Mouse (Mus musculus) mesoderm, embryonic 11.5 days (tissue): Measurements from ENCODE around the gene Cntn5.
"Not testable (repeated sequence)": the region's sequence is repeated elsewhere in the genome, so short reads cannot be mapped to it uniquely, and the experiment has no call there.

Source experiments
- DNase-seq: peaks from one replicate; pipeline ENCODE4 v3.0.0-alpha.2; 2012; ENCODE audit warnings: low read depth, low spot score

The Cntn5 gene

DNA sequence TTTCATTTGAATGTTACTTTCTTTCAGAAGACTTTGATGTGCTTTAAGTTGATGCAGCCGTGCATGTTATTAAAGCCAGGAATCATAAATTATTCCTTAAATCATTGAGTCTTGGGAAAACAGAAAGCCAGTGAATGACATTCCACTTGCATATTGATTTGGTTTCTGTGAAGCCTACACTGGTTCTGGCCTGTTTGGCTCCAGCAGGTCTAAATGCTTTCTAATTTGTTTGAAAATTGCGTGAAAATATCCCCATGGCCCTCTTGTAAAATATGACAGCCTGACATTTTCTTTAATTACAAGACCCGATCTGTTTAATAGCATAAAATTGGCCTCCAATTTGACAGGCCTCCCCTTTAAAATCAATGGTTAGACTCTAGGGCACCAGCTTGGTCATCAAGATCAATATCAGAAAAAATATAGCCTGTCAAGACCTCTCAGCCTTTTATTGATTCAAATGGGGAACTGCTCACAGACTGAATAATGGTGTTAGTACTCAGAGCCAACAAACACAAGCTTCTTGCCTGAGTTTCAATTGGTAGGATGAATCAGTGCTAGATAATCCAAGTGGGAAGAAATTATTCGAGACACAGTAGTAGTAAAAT, 247.3 kb downstream of the Cntn5 start:
- DNase-seq: peak; percentile 13

DNA sequence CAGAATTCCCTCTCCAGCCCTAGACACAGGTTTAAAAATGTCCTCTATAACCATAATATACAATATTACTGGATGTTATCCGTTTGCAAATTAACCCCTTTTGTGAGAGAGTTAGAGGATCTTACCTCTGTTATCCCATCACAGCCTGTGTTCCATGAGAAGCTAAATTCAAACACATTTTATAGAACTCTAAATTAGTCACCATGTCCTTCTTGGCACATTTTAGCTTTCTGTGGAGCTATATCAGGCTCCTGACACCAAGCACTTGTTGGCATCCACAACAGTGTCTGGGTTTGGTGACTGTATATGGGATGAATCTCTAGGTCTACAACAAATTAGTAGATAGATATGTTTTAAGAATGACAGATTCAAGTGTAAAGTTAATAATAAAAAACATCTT, 253.9 kb downstream of the Cntn5 start:
- DNase-seq: no peak

DNA sequence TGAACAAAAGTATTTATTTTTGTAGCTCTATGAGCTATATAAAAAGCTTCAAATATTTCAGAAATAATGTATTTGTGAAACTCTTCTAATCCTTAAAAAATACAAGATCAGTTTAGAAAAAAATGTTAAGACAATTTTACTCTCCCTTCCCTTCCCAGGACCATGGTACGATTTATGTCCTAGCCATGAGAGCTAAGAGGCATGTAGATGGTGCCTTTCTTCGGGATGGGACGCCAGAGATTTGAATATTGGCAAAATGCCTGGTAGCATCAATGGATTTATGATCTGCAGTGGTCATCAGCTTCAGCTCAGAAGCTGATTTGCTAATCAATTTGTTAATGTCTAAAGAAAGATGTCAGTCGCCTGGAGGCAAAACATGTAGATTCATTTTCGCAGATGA, 258.6 kb downstream of the Cntn5 start:
- peak; percentile 6 for DNase-seq

DNA sequence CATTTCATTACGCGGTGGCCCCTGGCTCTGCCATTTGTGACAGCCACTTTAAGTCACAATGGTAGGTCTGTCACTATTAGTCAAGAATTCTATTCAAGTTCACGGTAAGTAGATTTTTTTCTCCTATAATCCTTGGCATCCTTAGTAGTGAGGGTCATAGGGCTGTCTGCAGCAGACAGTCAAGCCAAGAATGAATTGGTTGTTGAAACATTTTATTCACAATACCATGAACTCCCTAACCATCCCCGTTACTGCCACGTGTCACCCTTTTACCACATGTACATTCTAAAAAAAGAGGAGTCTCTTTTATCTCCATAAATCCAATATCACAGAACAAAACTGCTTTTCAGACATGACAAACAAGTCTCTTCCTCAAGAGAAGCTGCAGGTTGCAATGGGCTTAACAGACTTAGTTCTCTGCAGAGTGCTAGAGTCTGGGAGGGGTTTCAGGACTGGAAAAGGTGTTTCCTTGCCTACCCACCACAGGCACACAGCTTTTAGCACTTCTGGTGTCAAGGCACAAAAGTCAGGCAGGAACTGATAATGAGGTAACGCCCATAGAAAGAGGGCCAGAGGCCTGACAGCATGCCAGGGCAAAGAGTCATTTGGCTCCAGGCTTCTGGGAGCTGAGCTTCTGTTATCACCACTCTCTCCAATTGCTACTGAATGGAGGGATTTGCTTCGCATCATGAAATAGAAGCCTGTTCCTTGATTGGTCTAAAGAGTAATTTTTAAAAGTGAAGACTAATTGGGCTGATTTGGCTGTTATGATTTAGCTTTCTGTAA, 259.3 kb downstream of the Cntn5 start:
- peak; percentile 1 for DNase-seq

DNA sequence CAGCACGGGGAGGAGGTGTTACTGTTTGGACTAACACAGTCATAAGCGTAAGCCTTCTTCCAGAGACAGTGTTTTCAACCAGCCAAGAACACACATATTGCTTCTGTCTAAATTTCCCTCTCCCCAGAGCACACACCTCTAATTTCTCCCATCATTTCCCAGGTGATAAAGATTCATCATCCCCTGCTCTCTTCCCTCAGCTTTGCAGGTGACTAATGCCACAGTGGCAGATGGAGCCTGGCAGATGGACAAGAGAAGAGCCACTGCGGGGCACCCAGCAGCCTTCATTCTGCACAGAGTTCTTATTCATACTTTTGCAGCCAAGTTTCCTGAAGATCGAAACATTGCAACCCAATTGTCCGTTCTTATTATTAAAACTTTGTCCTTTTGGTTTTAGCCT, 286.5 kb downstream of the Cntn5 start:
- DNase-seq: no peak

DNA sequence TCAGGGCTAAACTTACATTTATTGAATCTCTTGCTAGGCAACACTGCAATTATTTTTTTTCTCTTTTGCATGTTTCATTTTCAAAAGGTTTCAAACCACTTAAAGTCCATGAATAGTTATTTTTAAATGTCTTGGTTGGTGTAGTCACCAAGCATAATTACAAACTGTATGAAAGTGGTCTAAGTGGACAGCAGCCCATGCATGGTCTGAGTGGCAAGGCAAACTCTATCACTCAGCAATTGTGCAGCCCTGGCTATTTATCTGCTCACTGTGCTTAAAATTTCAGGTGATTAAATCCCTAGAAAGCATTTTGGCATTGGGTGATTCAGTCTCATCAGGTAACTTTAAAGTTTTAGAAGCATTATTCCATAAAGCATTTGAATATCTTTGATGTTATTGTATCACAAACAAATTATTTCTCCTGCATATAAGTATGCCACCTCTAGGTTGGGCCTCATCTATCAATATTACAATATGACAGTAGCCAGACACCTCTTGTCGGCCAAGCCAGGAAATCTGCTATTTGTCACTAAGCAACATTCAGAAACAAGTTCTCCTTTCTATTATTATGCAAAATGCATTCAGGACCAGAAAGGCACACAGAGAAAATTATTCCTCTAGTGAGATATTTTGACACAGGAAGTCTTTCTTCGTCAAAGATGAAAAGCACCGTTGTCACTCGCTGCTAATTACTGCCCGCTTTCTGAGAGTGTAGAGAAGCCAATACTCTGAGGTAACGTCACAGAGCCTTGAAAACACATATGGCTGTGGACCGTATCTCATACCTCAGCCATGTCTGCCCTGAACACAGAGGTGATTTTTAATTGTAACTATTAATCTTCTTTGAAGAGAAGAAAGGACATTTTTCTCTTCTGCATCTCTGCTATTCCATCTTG, 329.0 kb downstream of the Cntn5 start:
- no peak for DNase-seq

DNA sequence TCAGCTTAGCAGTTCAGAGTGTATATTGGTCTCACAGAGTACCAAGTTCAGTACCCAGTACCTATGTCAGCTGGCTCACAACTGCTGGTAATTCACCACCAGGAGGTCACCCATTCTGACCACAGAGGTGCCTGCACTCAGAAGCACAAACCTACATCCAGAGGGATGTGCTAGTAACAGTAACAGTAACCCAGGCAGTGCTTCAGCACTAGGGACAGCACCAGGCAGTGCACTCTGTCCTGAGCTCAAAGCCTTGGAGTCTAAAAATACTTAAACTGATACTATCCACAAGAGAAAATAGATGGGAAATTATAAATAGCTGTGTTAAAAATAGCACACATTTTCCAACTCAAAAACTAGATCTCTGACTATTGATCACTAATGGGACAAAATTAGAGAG, 334.7 kb downstream of the Cntn5 start:
- peak; percentile 21 for DNase-seq

DNA sequence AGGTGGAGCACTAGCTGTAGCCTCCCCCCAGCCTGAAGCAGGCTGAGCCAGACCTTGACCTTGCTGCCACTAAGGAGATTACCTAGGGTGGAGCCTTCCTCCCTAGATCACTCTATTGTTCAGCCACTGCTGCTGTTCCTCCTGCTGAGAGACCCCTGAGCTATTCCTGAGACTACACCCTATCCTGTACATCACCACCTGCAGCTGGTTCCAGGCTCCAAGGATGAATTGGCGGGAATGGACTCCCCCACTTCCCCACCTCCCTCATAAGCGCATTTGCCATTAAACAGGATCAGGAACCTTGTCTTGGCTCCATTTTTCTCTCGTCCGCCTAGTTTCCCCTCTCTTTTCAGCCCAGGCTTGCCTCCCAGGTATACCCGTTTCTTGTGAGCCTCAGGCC, 363.7 kb downstream of the Cntn5 start:
- not testable (repeated sequence) for DNase-seq

DNA sequence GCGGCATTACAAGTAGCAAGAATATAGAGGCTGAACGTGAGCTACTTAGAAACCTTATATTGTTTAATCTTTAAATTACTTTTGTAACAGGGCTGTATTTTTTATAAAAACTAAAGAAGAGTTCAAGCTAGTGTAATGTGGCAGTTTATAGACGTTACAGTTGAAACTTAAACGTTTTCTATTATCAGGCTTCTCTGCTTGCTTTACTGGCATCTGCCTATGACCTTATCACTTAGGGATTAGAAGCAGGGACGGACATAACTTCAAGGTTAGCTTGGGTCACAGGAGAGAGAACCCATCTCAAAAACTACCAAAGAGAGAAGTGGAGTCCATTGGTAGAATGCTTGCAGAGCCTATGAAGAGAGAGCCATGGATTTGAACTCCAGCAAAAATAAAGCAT, 372.3 kb downstream of the Cntn5 start:
- no peak for DNase-seq

DNA sequence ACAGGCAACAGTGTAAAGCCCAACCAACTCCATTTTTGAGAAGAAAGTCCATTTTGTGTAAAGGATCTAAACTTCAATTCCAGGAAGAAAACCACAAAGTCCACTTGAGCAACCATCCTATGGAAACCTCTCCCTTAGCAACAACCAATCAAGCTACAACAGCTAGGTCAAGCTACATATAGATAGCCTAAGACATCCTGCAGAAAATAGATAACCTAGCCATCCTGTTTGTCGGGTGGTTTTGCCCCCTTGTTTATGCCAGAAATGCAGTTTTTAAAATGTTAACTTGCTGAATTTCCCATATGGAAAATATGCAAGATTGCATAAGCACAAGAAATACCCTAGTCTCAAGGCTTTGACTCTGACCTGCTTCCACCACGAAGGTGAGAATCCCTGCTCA, 373.5 kb downstream of the Cntn5 start:
- no peak for DNase-seq

DNA sequence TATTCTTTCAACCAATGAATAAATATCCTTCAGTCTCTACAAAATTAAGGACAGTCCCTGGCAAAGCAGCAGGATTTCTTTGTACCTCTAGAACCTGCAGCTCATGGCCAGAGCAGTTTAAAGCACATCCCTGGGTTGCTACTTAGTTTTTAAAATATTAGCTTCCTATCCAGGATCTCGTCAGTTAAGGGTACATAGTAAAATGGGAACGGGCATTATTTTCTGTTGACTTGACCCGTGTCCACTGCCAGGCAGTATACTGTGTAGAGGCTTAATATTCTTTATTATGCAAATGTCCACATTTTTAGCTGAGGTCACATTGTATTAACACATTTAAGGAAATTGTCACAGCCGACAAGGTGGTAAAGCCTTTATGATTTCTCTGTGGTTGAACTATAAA, 375.0 kb downstream of the Cntn5 start:
- DNase-seq: no peak

DNA sequence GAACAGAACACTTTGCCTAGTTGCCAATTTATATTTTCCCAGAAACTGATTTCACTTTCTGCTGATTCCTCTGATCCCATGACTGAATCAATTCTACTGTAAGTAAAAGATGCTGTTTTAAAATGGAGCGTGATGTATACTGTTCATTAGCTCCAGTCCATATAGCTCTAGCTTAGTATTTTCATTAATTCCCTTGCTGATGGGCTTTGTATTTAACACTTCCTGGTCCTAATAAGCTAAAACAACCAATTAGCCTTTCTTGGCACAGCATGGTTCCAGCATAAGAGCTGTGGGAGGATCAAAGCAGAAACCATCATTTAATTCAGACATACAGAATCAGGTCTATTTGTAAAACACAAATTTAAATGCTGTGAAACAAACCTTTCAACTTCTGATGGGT, 375.5 kb downstream of the Cntn5 start:
- DNase-seq: no peak

DNA sequence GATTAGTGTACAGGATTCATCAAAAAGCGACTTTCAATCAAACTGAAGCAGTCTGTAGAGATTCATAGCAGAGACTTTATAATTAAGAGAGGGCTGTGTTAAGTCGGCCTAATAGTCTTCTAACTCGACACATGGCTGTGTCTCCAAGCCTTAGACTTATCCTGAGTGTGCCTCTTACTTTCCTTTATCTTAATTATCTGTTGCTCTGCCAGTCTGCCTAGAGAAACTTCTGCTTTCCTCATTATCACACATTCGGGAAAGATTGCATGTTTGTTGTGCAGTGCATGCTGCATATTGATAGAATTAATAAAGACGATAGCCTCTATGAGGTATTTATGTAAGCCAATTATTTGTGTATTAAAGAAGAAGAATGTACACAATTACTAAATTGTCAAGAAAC, 375.9 kb downstream of the Cntn5 start:
- no peak for DNase-seq

DNA sequence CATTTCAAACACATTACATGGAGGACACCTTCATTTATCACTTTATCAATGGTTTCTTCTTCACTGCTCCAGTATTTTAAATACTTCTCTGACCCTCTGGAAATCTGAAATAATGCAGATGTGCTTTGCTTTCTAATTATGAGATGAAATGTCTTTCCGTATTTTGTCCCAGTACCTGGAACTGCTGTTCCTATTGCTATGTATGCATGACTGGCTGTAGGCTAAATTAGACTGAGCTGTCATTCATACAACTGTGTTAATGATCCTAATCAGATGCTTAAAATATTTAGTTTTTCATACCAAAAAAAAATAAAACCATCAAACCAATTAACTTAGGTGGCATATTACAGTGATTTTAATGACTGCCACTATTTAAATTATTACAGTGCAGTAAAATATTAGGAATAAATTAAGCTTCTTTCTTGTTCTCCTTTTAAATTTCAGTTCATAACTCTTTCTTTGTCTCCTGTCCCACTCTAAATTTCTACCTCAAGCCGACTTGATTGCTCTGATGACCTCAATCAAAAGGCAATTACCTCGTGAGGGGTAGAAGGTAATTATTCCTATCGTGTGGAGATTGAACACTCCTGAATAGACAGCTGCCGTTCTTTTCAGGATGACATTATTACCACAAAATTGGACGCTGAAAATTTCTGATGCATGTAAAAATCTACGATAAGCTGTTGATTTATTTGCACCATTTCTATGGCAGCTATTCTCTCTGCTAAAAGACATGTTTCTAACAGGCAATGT, 378.5 kb downstream of the Cntn5 start:
- no peak for DNase-seq

DNA sequence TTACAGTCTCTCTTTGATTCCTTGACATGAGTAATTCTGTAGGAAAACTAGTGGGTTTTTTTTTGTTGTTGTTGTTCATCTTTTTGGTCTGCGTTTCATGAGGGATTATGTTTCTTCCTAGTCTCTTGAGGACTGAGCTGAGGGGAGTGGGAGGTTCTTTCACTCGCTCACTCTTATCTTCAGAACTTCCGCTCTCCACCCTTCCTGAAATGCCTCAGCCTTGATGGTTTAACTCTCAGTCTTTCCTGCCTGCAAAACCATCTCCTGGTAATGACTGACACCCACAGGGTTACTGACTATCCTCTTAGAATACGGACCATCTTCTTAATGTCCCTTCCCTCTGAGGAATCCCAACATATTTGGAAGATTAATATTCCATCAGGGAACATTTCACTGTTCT, 382.0 kb downstream of the Cntn5 start:
- no peak for DNase-seq

DNA sequence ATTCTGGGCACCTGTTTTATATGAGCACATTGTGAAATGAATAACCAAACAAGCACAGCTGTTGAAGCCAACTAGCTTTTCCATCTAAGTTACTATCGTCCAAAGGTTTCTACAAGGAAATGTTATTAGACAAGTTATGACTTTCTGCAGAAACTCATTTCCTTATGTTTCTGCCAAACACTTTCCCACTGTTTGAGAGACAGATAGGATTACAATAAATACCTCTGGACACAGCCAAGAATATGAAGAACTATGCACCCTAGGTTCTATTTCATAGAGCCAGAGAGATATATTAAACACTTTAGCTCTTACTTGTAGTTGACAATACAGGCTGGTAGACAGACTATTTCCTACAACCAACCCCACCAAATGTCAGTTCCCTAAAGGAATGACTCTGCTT, 383.5 kb downstream of the Cntn5 start:
- no peak for DNase-seq

DNA sequence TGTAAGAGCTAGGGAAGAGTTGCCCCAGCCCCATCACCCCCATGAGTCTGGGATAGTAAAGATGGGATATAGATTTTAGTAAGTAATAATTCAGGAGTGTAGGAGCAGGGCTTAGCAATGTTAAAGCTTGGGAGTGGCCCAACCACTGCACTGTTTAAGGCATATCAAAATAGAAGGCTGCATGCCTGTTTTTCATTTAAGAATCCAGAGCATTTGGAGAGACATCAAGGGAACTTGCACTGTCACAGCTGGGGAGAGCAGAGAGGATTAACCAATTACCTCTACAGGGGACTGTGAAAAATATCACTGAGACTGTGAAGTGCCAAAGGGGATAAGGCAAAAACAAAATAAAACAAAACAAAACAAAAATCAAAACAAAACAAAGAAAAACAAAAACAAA, 412.3 kb downstream of the Cntn5 start:
- DNase-seq: no peak

DNA sequence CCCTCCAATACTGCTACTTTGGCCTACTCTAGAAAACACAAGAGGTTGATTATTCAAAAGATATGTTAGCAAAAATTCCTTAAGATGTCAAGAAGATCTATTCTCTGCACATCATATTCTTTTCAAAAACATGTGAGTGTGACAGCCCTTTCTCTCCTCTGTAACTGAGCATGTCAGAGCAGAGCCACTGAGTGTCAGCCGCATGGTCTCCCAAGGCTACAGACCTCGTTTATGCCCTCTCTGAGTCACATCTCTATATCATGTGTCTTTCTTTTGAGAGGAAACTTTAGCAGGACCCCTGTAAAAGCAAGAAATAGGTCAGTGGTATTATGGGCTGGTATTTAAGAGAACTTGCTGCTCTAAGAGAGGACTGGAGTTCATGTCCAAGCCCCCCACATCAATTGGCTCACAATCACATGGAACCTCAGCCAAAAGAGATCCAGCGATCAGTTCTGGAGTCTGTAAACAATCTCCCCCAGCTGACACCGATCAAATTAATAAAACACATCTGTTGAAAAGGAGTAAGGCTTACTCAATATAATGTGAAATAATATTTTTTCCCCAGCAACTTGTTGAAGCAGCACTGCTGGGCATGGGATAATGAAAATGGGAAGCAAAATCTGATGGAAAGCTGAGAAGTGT, 433.0 kb downstream of the Cntn5 start:
- DNase-seq: no peak

DNA sequence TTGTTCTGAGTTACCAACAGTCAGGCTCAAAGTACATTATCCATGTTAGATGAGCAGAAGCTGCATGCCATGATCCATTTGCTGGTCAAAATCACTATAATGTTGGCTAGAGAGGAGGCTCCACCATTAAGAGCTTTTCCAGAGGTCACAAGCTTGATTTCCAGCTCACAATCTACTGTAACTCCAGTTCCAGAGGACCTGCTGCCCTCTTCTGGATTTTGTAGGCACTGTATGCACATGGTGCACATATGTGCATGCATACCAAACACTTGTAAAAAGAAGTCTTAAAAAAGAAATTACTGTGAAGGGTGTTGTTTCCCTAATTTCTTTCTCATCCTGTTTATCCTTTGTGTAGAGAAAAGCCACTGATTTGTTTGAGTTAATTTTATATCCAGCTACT, 439.8 kb downstream of the Cntn5 start:
- DNase-seq: no peak

DNA sequence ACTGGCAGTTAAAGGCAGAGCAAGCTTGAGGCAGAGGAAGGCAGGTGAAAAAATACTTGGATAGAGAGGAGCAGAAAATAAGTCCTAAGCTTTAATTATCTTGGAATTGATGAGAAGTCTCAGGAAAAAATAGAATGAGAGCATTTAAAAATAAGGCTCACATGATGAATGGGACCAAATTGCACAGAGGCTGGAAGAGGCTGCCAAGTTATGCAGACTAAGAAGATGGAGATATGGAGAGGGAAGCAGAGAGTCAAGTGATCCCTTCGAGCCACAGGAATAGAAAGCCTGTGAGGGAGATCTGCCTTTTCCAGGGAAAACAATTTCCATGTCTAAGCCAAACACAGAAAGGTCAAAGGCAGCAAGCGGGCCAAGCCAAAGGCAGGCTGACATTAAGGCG, 446.7 kb downstream of the Cntn5 start:
- DNase-seq: no peak

DNA sequence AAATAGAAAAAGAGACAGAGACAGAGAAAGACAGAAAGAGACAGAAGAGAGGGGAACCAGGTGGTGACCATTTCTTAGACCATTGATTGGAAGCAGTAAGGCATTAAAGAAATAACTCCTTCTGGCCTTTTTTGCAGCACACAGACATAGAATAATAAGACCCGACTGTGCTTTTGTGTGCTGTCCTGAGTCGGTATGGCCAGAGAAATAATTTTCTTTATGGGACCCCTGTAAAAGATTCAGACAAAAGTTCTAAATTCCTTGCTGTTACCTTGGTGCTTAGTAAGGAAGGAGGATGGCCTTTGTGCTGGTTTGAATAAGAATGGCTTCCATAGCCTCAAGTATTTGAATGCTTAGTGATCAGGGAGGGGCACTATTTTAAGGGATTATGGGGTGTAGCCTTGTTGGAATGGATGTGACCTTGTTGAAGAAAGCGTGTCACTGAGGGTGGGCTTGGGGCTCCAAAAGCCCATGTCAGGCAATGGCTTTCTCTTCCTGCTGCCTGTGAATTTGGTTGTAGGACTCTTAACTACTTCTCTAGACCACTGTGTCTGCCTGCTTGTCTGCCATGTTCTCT, 455.5 kb downstream of the Cntn5 start:
- DNase-seq: peak; percentile 6
